Mouse (Mus musculus): Measurements from ENCODE around the gene Mrtfb.

- no peak for TF ChIP-seq FLI1 (IDR thresholded peaks at IDR 0.05; ENCODE audit: low read length)
- TF ChIP-seq GATA1 (IDR thresholded peaks at IDR 0.05; ENCODE audit: borderline replicate concordance, low read length): no peak
Observed at GRCm38 (mm10) chr16:13458556-13458955, 202.3 kb downstream of the Mrtfb start.

All from megakaryocyte, embryonic 14.5 days (primary cell).